ENCODE assay signal across 12 mouse cellular contexts in the genomic region with DNA sequence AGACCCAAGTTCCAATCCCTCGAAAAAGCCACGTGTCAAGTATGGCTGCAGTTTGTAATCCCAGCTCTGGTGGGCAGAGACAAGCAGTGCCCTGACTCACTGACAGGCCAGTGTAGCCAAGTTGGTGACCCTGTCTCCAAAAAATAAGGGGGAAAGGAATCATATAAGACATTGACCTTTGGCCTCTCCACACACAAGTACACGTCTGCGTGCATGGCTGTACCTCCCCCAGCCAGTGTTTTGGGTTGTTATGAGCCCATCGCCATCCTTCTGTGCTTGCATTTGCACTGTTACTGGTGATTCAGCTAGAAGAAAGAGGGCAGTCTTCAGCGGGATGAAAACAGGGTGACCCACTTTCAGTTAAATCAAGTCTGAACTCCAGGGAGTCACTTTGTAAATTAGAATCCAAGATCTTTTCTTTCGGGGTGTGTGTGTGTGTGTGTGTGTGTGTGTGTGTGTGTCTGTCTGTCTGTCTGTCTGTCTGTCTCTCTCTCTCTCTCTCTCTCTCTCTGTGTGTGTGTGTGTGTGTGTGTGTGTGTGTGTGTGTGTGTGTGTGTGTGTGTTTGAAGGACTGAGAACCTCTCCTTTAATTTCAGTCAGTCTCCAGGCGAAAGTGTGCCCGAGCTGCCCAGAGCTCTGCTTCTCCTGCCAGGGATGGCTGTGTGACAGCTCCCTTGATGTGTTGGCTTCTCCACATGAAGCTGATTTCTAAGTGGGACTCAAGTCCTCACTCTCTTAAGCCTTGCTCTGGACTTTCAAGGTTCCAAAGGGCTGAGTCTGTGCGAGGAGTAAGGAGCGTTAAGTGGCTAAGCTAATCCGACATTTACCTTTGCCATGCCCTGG. TPM values are rescaled to one million over a fixed set of nuclear protein-coding genes. Genes with fewer than 3 reads are reported as not detected.
DNase-seq lines count a peak whose midpoint lies in the region; ATAC-seq lines count a peak whose summit lies in the region.
"Had no signal": no experiment of that assay in that cellular context is flagged by ENCODE, and none has a peak within 500 bp of the region (broad histone marks: within the 10 kb centered on the region; RNA-seq: fewer than 3 reads in every experiment).

No protein-coding gene starts in this region.

- H3K27ac ChIP-seq in forebrain, embryonic 11.5 days (ENCODE audit: low read depth, low read length), result no peak overlapping the region
- H3K27ac ChIP-seq in midbrain, embryonic 10.5 days (replicated peaks), result peak overlapping the region; percentile 92
- H3K27ac ChIP-seq: liver, embryonic 14.5 days had no signal

- no peak overlapping the region for H3K4me3 ChIP-seq in forebrain, embryonic 11.5 days (ENCODE audit: low read depth, low read length)
- H3K4me3 ChIP-seq in midbrain, embryonic 10.5 days, result peak overlapping the region; percentile 69; the same call in 1 of the 2 replicates

- no peaks in the 10 kb centered on the region for H3K9me3 ChIP-seq in forebrain, embryonic 11.5 days (ENCODE audit: control insufficient read depth, low read length)
- H3K9me3 ChIP-seq in midbrain, embryonic 10.5 days (replicated peaks), result no peaks in the 10 kb centered on the region

- DNase-seq in cerebellum, adult 18-20 months, result peak; percentile 50 to 52
- no peak for DNase-seq in cerebellum, postnatal 4 days (ENCODE audit: low spot score in 2 of 2)
- peak; percentile 72 for DNase-seq in brain, adult 2 months (ENCODE audit: low read depth, low spot score)
- no peak for DNase-seq in forebrain, embryonic 11.5 days (ENCODE audit: low spot score)
- no peak for DNase-seq in midbrain, embryonic 10.5 days (ENCODE audit: low spot score)
- DNase-seq in c-Kit-positive CD71-positive TER-119-positive erythroid progenitor cells, embryonic 14.5 days (ENCODE audit: low spot score), result no peak
- DNase-seq in MN1 (ENCODE audit: low spot score), result no peak
- DNase-seq: heart, postnatal 14 days had no signal

- H3K9ac ChIP-seq in forebrain, embryonic 11.5 days (ENCODE audit: low read length), result peak overlapping the region; percentile 7
- H3K9ac ChIP-seq: liver, embryonic 14.5 days had no signal

- H3K36me3 ChIP-seq in forebrain, embryonic 11.5 days (ENCODE audit: control insufficient read depth, insufficient read depth, low read length), result no peaks in the 10 kb centered on the region
- no peaks in the 10 kb centered on the region for H3K36me3 ChIP-seq in midbrain, embryonic 10.5 days

- no peak for ATAC-seq in forebrain, embryonic 11.5 days (replicated peaks; ENCODE audit: low FRiP score)
- ATAC-seq in erythroid progenitor cell, adult 5-6 weeks (replicated peaks; ENCODE audit: low FRiP score, poor library complexity, severe bottlenecking), result no peak
- ATAC-seq: Patski had no signal

- H3K4me2 ChIP-seq in forebrain, embryonic 11.5 days (ENCODE audit: low read depth, low read length, severe bottlenecking), result peak overlapping the region; percentile 77; the same call in 1 of the 2 replicates

- no peaks in the 10 kb centered on the region for H3K27me3 ChIP-seq in forebrain, embryonic 11.5 days (ENCODE audit: control insufficient read depth, insufficient read depth, low read length)
- no peaks in the 10 kb centered on the region for H3K27me3 ChIP-seq in midbrain, embryonic 10.5 days (ENCODE audit: low read depth, poor library complexity, severe bottlenecking)
- H3K27me3 ChIP-seq: Patski had no signal

- H3K4me1 ChIP-seq in forebrain, embryonic 11.5 days (replicated peaks; ENCODE audit: control insufficient read depth, insufficient read depth, low read length), result peaks cover 14% of the 10 kb centered on the region
- peaks cover 77% of the 10 kb centered on the region for H3K4me1 ChIP-seq in midbrain, embryonic 10.5 days

- WGBS in forebrain, embryonic 11.5 days, result 52% methylated on average over 12 of the region's 12 CpGs
- 51% methylated on average over 12 of the region's 12 CpGs for WGBS in midbrain, embryonic 10.5 days

RNA-seq across cellular contexts. Expression of gene Gm6525, which starts 43.4 kb away (rescaled TPM):
- 0.43 and 1.1 TPM in 2 replicates for polyA plus RNA-seq in forebrain, embryonic 11.5 days (2014; fragmentation: Nextera tagmentation; extraction: Ambion mirVana)
- 1.8 and 2.8 TPM in 2 replicates for polyA plus RNA-seq in midbrain, embryonic 10.5 days (2016; fragmentation: Nextera tagmentation; extraction: Ambion mirVana)
- not detected in 2 replicates for total RNA-seq in erythroid progenitor cell, adult 5-6 weeks (2015; ENCODE audit: low replicate concordance)
- total RNA-seq in erythroid progenitor cell, adult 5-6 weeks (2017; ENCODE audit: low replicate concordance), result 3.9 TPM in 1 of 2 replicates, not detected in the other
- total RNA-seq: heart, postnatal 14 days had no signal
- polyA plus RNA-seq: large intestine, adult 2 months had no signal

Comparison
In these comparisons a context has a peak if more than half of its experiments do, and no peak if none do; other contexts are left out.
1. DNase-seq: peak in cerebellum, adult 18-20 months (2 of 2) and brain, adult 2 months (single experiment); none in cerebellum, postnatal 4 days (0 of 2), forebrain, embryonic 11.5 days (single experiment), midbrain, embryonic 10.5 days (single experiment), c-Kit-positive CD71-positive TER-119-positive erythroid progenitor cells, embryonic 14.5 days (single experiment) and MN1 (single experiment).